Mouse (Mus musculus): ENCODE data around the gene Tspan18. TPM values are rescaled to one million over a fixed set of nuclear protein-coding genes. Genes with fewer than 3 reads are reported as not detected.

Tspan18 gene
- polyA plus RNA-seq, 1 experiment = 10.7 TPM

DNA sequence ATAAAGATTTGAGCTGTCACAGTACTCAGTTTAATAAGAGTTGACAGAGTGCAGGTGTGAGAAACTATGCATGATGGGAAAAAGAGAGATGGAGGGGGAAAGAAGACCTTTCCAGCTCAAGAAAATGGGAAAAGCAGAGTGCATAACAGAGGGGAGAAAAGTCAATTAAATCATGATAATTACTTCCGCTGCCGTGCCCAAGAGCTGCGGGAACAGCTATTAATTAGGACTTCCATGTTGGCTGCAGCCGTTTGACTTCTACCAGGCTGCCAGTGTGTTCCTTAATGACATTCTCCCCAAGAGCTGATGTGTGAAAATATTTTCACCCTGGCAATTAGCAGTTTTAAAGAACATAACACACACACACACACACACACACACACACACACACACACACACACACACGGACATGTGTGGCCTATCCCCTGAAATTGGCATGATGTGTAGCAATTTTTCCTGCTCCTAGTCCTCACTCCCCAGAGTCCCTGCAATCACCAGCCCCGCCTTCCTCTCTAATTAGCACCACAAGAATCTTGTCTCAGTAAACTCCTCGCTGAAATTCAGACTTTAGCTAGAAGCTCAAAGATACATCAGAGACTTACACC, 67.6 kb downstream of the Tspan18 start:
- Histone ChIP-seq H3K36me3 (ENCODE audit: control insufficient read depth, insufficient read depth, low read length) (no peaks in the 10 kb centered on the region), H3K27me3 (ENCODE audit: control insufficient read depth, insufficient read depth, low read length) (no peaks in the 10 kb centered on the region), H3K27ac (ENCODE audit: control insufficient read depth, insufficient read depth, low read length) (no peak overlapping the region), H3K4me1 (replicated peaks; ENCODE audit: control insufficient read depth, insufficient read depth, low read length) (no peaks in the 10 kb centered on the region), H3K4me3 (ENCODE audit: control insufficient read depth, insufficient read depth, low read length) (no peak overlapping the region)
- WGBS = 86% methylated on average over 7 of the region's 7 CpGs
- no peak for DNase-seq
- TF ChIP-seq POLR2A (IDR thresholded peaks at IDR 0.05; ENCODE audit: control insufficient read depth, extremely low read depth, insufficient read depth, low read length, poor library complexity) (no peak), CTCF (IDR thresholded peaks at IDR 0.05; ENCODE audit: borderline replicate concordance, control insufficient read depth, extremely low read depth, insufficient read depth, low read length, poor library complexity) (no peak)

DNA sequence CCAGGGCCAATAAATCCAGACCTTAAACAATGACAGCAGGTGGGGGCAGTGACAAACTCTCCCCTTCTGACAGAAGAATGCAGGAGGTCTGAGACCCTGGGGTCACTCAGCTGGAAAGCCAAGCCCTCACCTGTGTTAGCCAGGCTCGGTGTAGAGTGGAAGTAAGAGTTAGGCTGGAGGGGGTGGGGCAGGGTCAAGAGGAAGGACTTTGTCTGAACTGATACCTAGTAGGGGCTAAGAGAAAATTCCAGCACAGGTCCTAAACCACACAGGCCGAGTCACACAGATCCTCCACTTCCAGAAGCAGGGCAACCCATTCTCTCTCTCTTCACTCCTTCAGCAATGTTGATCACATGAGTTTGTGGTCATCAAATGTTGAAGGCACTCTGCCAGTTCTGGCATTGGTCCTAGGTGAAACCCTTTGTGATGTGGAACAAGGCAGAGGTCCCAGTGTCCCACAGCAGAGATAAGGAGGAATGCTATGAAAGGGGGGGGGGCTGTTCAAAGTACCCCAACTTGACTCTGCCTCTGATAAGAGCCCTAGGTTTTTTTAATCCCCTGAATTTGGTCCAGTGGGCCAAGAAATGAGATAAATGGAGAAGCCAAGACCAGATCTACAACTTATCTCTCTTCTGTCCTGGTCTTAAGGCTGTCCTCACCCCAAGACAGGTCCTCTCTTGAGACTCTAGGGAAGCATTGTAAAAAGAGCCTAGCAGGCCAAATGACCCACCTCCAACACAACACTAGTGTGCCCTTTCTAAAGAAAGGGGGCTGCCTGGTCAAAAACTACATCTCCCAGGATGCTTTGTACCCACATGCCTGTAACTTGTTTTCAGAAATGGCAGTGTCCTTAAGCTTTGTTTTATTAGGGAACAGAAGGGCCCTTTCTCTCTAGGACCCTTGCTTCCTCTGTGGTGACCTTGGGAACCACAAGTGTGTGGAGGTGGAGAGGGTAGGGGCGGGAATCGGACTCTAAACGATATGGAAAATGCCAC, 71.7 kb downstream of the Tspan18 start:
- no peak for DNase-seq
- WGBS = 78% methylated on average over 5 of the region's 5 CpGs
- no peak overlapping the region for H3K27ac ChIP-seq (ENCODE audit: control insufficient read depth, insufficient read depth, low read length)
- no peaks in the 10 kb centered on the region for H3K36me3 ChIP-seq (ENCODE audit: control insufficient read depth, insufficient read depth, low read length)
- H3K4me1 ChIP-seq (replicated peaks; ENCODE audit: control insufficient read depth, insufficient read depth, low read length) = no peaks in the 10 kb centered on the region
- H3K4me3 ChIP-seq (ENCODE audit: control insufficient read depth, insufficient read depth, low read length) = no peak overlapping the region
- no peaks in the 10 kb centered on the region for H3K27me3 ChIP-seq (ENCODE audit: control insufficient read depth, insufficient read depth, low read length)
- no peak for TF ChIP-seq CTCF (IDR thresholded peaks at IDR 0.05; ENCODE audit: borderline replicate concordance, control insufficient read depth, extremely low read depth, insufficient read depth, low read length, poor library complexity)
- no peak for TF ChIP-seq POLR2A (IDR thresholded peaks at IDR 0.05; ENCODE audit: control insufficient read depth, extremely low read depth, insufficient read depth, low read length, poor library complexity)

DNA sequence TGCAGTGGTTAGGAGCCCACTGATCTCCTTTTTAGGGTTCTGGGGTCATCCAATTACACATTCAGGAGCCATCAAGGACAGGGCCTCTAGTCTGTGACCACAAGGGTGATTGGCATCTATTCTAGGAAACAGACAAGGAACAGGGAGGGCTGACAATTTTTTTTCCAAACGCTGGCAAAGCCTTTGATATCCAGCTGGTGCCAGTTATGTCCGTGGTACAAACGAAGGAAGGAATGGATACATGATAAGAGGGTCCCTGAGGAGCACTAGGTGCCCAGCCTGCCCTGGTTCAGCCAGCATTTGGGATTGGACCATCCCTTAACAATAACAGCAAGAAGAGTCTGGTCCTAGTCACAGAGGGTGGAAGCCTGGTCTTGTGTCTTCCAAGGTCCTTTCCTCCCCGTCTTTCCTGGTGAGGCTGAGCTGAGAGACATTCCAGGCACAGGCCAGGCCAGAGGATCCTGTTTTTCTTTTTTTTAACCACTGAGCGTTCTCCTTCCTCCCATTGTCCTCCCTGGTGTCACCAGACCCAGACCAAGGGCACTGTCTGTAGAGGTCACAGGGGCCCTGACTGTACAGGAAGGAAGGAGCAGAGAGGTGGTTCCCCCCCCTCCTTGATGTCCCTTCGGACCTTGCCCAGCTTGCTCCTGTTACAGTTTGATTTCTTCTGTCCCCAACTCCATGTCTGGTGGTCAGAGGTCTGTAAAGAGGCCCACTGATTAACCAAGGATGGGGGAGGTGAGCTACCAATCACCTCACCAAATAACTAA, 72.6 kb downstream of the Tspan18 start:
- H3K27me3 ChIP-seq (ENCODE audit: control insufficient read depth, insufficient read depth, low read length) = no peaks in the 10 kb centered on the region
- no peak overlapping the region for H3K27ac ChIP-seq (ENCODE audit: control insufficient read depth, insufficient read depth, low read length)
- TF ChIP-seq CTCF (IDR thresholded peaks at IDR 0.05; ENCODE audit: borderline replicate concordance, control insufficient read depth, extremely low read depth, insufficient read depth, low read length, poor library complexity) (no peak), POLR2A (IDR thresholded peaks at IDR 0.05; ENCODE audit: control insufficient read depth, extremely low read depth, insufficient read depth, low read length, poor library complexity) (no peak)
- no peaks in the 10 kb centered on the region for H3K36me3 ChIP-seq (ENCODE audit: control insufficient read depth, insufficient read depth, low read length)
- whole genome bisulfite sequencing = 75% methylated on average over 6 of the region's 6 CpGs
- H3K4me3 ChIP-seq (ENCODE audit: control insufficient read depth, insufficient read depth, low read length) = no peak overlapping the region
- no peaks in the 10 kb centered on the region for H3K4me1 ChIP-seq (replicated peaks; ENCODE audit: control insufficient read depth, insufficient read depth, low read length)
- DNase-seq = no peak

DNA sequence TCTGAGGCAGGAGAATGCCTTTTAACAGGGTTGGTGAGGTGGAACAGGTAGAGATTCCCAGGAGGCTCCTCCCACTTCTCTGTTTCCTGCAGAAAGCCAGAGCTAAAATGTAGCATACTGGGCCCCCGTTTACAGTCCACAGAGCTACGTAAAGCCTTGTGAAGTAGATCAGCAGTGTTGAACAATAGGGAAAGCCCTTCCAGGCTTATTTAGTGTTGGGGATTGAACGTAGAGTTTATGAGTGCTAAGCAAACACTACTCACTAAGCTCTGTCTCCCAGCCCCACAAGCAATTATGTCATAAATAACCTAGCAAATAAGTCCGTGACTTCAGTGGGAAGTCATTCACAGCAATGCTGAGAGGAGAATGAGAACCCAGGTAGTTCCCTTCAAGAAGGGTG, 76.7 kb downstream of the Tspan18 start:
- DNase-seq = no peak

DNA sequence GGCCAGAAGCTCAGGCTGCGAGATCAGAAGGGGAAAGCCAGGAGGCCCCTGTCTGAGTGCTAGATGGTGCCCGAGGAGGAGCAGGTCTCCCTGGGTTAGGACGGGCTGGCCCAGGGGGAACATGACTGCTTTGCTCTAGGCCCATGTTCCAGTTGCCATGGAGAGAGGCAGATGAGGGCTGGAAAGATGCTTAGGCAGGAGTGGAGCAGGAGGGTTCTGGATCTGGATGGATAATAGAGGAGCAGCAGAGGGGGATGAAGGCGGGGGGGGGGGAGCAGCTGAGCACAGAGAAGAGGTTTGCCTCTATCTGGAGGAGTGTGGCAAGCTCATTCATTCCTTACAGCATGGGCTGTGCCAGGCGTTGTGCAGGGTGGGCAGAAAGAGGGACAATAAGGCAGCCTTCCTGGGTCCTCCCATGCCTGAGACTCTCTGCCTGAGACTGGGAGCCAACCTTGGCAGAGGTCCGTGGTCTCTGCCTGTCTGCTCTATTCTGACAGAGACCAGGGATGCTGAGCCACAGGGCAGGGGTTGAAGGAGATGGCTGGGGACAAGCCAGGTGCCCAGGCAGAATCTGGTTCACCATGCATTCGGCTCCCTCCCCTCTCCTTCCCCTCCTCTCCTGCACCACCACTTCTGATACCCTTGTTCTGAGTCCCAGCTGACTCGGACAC, 77.4 kb downstream of the Tspan18 start:
- no peak for TF ChIP-seq POLR2A (IDR thresholded peaks at IDR 0.05; ENCODE audit: control insufficient read depth, extremely low read depth, insufficient read depth, low read length, poor library complexity)
- 89% methylated on average over 8 of the region's 8 CpGs for WGBS
- Histone ChIP-seq H3K4me3 (ENCODE audit: control insufficient read depth, insufficient read depth, low read length) (no peak overlapping the region), H3K27ac (ENCODE audit: control insufficient read depth, insufficient read depth, low read length) (no peak overlapping the region), H3K27me3 (ENCODE audit: control insufficient read depth, insufficient read depth, low read length) (no peaks in the 10 kb centered on the region), H3K4me1 (replicated peaks; ENCODE audit: control insufficient read depth, insufficient read depth, low read length) (no peaks in the 10 kb centered on the region), H3K36me3 (ENCODE audit: control insufficient read depth, insufficient read depth, low read length) (no peaks in the 10 kb centered on the region)
- no peak for DNase-seq

More for the DNA sequence above, 76.7 kb downstream of the Tspan18 start:
- H3K27me3 ChIP-seq (ENCODE audit: control insufficient read depth, insufficient read depth, low read length) = no peaks in the 10 kb centered on the region
- no peaks in the 10 kb centered on the region for H3K36me3 ChIP-seq (ENCODE audit: control insufficient read depth, insufficient read depth, low read length)
- H3K4me3 ChIP-seq (ENCODE audit: control insufficient read depth, insufficient read depth, low read length) = no peak overlapping the region
- no peaks in the 10 kb centered on the region for H3K4me1 ChIP-seq (replicated peaks; ENCODE audit: control insufficient read depth, insufficient read depth, low read length)
- no peak overlapping the region for H3K27ac ChIP-seq (ENCODE audit: control insufficient read depth, insufficient read depth, low read length)
- WGBS = 72% methylated on average over 4 of the region's 4 CpGs
- no peak for TF ChIP-seq POLR2A (IDR thresholded peaks at IDR 0.05; ENCODE audit: control insufficient read depth, extremely low read depth, insufficient read depth, low read length, poor library complexity)
- TF ChIP-seq CTCF (IDR thresholded peaks at IDR 0.05; ENCODE audit: borderline replicate concordance, control insufficient read depth, extremely low read depth, insufficient read depth, low read length, poor library complexity) = no peak

DNA sequence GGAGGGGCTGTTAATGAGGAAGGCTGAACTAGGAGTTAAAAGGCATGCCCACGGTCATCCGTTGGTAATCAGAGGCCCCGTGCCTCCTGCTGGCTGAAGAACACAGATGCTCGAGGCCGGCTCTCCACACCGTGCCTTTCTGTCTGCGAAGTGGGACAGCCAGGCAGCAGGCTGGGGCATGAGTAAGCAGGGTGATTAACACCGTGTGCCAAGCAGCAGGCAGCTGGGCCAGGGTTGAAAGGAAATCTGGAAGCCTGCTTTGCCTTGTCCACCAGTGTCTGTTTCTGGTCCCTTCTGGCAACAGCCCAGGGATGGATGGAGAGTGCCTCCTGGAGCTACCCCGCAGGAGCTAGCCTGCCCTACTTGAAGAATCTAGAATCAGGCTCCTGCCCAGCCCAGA, 81.9 kb downstream of the Tspan18 start:
- no peaks in the 10 kb centered on the region for H3K4me1 ChIP-seq (replicated peaks; ENCODE audit: control insufficient read depth, insufficient read depth, low read length)
- H3K4me3 ChIP-seq (ENCODE audit: control insufficient read depth, insufficient read depth, low read length) = no peak overlapping the region
- H3K27me3 ChIP-seq (ENCODE audit: control insufficient read depth, insufficient read depth, low read length) = no peaks in the 10 kb centered on the region
- H3K27ac ChIP-seq (ENCODE audit: control insufficient read depth, insufficient read depth, low read length) = no peak overlapping the region
- 83% methylated on average over 9 of the region's 9 CpGs for WGBS
- no peak for DNase-seq
- TF ChIP-seq CTCF (IDR thresholded peaks at IDR 0.05; ENCODE audit: borderline replicate concordance, control insufficient read depth, extremely low read depth, insufficient read depth, low read length, poor library complexity) = no peak
- TF ChIP-seq POLR2A (IDR thresholded peaks at IDR 0.05; ENCODE audit: control insufficient read depth, extremely low read depth, insufficient read depth, low read length, poor library complexity) = no peak
- H3K36me3 ChIP-seq (ENCODE audit: control insufficient read depth, insufficient read depth, low read length) = no peaks in the 10 kb centered on the region
